Mouse (Mus musculus) brain, embryonic 14.5 days (tissue): ENCODE data around the gene Cuedc2. TPM values are rescaled to one million over a fixed set of nuclear protein-coding genes. Genes with fewer than 3 reads are reported as not detected.

Experiments used
- DNase-seq: peaks from one replicate; pipeline ENCODE4 v3.0.0-alpha.2; 2011; ENCODE audit warnings: low read depth
- CTCF ChIP-seq: fragments of 200-500 bp; IDR thresholded peaks from 2 replicates; pipeline ENCODE4 v1.5.1; 2012; ENCODE audit warnings: inconsistent platforms, mild to moderate bottlenecking, moderate library complexity, borderline replicate concordance; ENCODE audit not compliant: insufficient read depth, insufficient read length; ENCODE audit errors: extremely low read depth
- POLR2A ChIP-seq: fragments of 200-500 bp; IDR thresholded peaks from 2 replicates; pipeline ENCODE4 v1.6.1; 2012; ENCODE audit warnings: mild to moderate bottlenecking, inconsistent platforms, borderline replicate concordance; ENCODE audit not compliant: poor library complexity, insufficient read depth, insufficient read length, severe bottlenecking; ENCODE audit errors: extremely low read depth
- polyA plus RNA-seq: library from polyadenylated mRNA; depleted of rRNA; stranded (reverse); fragments of >200 nt; gene quantifications from 2 replicates; pipeline ENCODE4 v1.2.3, GENCODE M21; 2012

Gene Cuedc2
- polyA plus RNA-seq, 1 experiment, result 206 TPM

DNA sequence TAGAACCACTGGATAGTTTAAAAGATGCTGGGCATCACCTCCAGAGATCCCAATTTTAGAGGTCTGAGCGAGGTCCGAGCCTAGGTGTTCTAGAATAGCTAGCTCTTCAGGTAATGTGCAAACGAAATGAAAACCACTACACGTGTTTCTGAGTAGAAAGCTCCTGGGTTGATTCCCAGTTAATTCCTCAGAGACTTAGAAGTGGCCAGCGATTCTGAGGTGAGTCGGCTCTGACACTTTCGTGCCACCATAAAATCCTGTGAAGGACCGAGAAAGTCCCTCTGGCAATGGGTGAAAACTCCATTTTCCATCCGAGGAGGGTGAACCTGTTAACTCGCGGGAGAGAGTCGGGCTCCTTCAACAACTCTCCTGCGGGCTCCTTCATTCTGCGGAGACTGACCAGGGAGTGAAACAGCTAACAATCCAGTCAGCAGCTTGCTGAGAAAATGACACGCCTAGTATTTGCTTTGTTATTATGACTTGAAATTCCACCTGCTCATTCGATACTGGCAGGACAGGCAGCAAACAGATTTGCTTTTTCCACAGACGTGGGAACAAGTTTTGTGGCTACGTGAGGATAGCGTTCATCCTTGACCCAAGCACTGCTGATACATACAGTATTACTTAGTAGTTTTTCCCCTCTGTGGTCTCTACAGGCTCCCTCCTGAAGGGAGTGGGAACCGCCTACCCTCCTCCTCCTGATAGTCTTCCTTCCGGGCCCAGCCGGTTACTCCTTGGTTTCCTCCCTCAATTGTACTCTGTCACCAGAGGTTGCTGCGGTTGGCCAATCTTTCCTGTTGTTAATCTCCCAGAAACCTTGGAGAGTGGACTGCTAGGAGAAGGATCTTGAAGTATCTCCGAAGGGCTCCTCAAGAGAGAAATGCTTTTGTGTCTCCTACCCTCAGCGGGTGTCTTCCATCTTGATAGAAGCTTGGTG is 19.1 kb upstream of the Cuedc2 start:
- TF ChIP-seq POLR2A (no peak), CTCF (no peak)
- no peak for DNase-seq

- peak; percentile 97 for DNase-seq
- TF ChIP-seq POLR2A (peak; percentile 30; the same call in 1 of the 2 replicates), CTCF (no peak)
Observed at GRCm38 (mm10) chr19:46356701-46357138, 18.2 kb upstream of the Cuedc2 start.

- DNase-seq, result no peak
- TF ChIP-seq CTCF (no peak), POLR2A (no peak)
Observed at GRCm38 (mm10) chr19:46350168-46350932, 11.8 kb upstream of the Cuedc2 start, which contains the start of gene 2310034G01Rik. TSS of gene 2310034G01Rik (minus strand) at chr19:46350302.

DNA sequence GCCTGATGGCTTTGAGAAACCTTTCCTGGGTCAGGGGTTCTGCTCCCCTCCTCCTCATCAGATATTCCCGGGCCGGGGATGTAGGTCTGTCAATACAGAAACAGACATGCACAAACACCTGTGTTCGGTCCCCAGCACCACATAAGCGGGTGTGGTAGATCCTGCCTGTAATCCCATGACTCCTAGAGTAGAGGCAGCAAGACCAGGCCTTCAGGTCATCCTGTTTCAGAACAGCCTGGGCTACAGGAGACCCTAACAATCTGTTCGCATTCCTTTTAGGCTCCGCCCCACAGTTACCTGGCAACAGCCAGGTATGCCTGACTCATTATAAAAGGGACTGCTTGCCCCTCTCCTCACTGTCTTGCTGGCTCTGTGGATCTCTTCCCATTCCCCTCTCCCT is 11.0 kb upstream of the Cuedc2 start:
- TF ChIP-seq POLR2A, result no peak
- no peak for TF ChIP-seq CTCF
- DNase-seq, result no peak

GRCm38 (mm10) chr19:46348761-46349458 is 10.4 kb upstream of the Cuedc2 start:
- peak; percentile 94 for DNase-seq
- TF ChIP-seq POLR2A, result peak; percentile 84
- TF ChIP-seq CTCF, result no peak

DNA sequence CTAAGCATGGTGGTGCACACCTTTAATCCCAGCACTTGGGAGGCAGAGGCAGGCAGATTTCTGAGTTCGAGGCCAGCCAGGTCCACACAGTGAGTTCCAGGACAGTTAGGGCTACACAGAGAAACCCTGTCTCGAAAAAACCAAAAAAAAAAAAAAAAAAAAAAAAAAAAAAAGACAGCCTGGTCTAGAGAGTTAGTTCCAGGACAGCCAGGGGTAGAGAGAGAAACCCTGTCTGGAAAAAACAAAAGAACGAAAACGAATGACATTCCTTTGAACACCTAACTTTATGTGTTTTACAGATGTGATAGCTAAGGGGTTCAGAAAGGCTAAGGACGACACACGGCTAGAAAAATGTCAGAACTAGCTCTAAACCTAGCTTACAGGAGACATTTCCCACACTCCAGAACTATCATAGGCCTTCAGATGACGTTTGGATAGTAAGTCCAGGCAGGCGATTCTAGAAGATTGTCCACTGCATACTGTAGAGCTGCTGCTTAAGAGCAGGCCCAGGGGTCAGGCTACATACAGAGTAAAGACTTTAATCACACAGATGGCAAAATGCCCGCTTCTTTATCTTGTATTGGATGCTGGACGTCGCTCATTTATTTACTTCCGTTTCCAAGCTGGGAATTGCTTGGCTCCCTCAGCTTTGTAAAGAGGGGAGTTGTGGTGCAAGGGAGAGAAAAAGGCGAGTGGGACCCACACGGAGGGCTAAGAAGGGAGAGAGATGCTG is 9.6 kb upstream of the Cuedc2 start:
- TF ChIP-seq POLR2A, result no peak
- no peak for TF ChIP-seq CTCF

GRCm38 (mm10) chr19:46347146-46347545 is 8.6 kb upstream of the Cuedc2 start:
- TF ChIP-seq CTCF (no peak), POLR2A (no peak)
- DNase-seq, result no peak

More for the DNA sequence above, 9.6 kb upstream of the Cuedc2 start:
- no peak for DNase-seq

- DNase-seq, result no peak
Observed at GRCm38 (mm10) chr19:46344710-46345419, 6.4 kb upstream of the Cuedc2 start.

GRCm38 (mm10) chr19:46339287-46339971 is 927 bp upstream of the Cuedc2 start:
- peak; percentile 84 for DNase-seq
- TF ChIP-seq CTCF, result no peak
- no peak for TF ChIP-seq POLR2A

More at GRCm38 (mm10) chr19:46344710-46345419, 6.4 kb upstream of the Cuedc2 start:
- TF ChIP-seq CTCF (no peak), POLR2A (no peak)

DNA sequence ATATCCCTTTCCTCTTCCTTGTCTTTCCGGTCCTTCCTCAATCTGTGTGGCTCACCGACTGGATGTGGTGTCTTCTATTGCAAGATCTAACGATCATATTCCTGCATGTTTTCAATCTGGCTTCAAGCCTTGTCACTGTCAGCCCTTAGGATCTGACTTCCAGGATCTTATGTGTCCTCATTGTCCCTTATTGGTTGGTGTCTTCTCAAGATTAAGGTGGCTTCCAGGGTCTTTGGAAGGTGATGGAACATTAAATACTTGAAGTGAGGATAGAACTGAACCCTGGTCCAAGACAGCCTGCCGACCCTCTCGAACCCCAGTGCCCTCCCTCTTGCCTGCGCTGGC is 412 bp upstream of the Cuedc2 start:
- TF ChIP-seq POLR2A, result no peak
- TF ChIP-seq CTCF, result no peak
- DNase-seq, result no peak
